Mouse (Mus musculus): ENCODE measurements around the gene Ankrd33.

Gene Ankrd33

GRCm38 (mm10) chr15:101144779-101145178, 29.2 kb downstream of the Ankrd33 start:
- DNase-seq (ENCODE audit: extremely low read depth, insufficient read length, low spot score) = no peak

GRCm38 (mm10) chr15:101145424-101146099, 30.0 kb downstream of the Ankrd33 start:
- peak; percentile 91 for DNase-seq (ENCODE audit: extremely low read depth, insufficient read length, low spot score)

DNA sequence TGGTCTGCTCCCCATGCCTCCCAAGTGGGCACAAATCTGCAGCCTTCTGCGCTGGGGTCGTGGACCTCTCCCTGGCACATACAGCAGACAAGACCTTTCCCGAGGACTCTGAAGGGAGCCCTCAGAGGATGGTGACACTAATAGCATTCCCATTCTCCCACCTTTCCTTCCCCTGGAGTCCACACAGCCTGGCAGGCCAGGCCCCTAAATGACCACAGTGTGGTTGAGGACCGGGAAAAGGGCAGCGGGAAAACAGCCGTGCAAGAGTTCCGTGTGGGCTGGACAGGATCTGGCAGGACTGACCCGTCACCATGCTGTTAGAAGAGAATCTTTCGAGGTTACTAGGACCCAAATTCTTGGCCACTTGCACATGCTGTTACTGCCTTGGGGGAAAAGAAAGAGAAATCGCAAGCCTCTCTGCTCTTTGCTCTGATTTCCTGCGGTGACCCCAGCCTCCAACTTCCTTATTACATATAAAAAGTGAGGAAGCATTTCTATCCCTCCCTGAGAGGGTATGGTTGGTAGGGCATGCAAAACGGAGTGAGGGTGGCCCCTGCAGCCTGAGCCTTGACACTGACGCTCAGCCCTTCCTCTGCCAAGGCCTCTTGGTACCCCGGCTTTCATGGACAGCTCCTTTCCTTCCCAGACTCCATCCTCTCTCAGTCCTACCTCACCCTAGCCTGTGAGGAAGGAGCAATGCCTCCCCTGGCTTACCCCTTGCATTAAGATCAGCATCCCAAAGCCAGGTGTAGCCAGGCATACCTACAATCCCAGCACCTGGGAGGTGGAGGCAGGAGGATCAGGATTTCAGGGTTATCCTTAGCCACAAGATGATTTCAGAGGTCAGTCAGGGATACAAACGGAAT, 30.8 kb downstream of the Ankrd33 start:
- no peak for DNase-seq (ENCODE audit: extremely low read depth, insufficient read length, low spot score)

GRCm38 (mm10) chr15:101147115-101147909, 31.8 kb downstream of the Ankrd33 start:
- no peak for DNase-seq (ENCODE audit: extremely low read depth, insufficient read length, low spot score)

GRCm38 (mm10) chr15:101147910-101148273, 32.3 kb downstream of the Ankrd33 start:
- no peak for DNase-seq (ENCODE audit: extremely low read depth, insufficient read length, low spot score)

DNA sequence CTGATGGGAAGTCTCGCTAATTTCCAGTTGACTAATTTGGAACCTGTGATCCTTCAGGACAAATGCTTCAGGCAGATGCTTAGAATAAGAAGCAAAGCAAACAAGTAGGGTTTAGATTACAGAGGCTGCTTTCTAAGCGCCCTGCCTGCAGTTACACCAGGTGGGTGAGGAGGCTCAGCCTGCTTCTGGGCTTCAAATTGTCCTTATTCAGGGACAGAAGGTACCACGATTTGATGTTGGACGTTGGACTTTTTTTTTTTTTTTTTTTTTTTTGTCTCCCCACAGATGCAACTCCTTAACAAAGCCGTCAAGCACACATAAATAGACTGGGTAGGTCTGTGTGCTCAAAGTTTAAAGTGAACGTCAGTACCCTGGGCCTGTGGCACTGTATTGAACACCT, 33.0 kb downstream of the Ankrd33 start:
- DNase-seq (ENCODE audit: extremely low read depth, insufficient read length, low spot score) = no peak

GRCm38 (mm10) chr15:101151409-101152261, 36.1 kb downstream of the Ankrd33 start:
- DNase-seq (ENCODE audit: extremely low read depth, insufficient read length, low spot score) = no peak

- DNase-seq (ENCODE audit: extremely low read depth, insufficient read length, low spot score) = no peak
These were observed 39.4 kb downstream of the Ankrd33 start for GRCm38 (mm10) chr15:101154700-101155616.

- no peak for DNase-seq (ENCODE audit: extremely low read depth, insufficient read length, low spot score)
These were observed 44.6 kb downstream of the Ankrd33 start for GRCm38 (mm10) chr15:101160128-101160527.

DNA sequence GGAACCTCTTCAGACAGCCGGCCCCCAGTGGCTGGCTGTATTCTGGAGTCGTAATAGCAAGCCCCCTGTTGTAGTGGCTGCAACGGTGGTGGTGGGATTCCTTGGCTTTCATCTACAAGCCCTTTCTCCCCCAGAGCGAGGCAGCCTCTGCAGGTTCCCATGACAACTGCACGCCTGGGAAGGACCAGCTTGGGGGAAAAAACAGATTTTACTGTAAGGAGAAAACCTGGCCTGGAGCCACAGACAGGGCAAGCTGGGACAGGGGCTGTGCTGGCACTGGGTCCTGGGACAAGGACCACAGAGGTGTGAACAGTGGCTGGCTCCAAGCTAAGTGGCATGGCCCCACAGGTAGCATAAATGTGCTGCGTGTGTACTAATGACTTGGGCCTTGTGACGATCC, 45.0 kb downstream of the Ankrd33 start:
- no peak for DNase-seq (ENCODE audit: extremely low read depth, insufficient read length, low spot score)

- DNase-seq (ENCODE audit: extremely low read depth, insufficient read length, low spot score) = no peak
These were observed 46.0 kb downstream of the Ankrd33 start for GRCm38 (mm10) chr15:101161534-101161933.

GRCm38 (mm10) chr15:101163056-101163458, 47.5 kb downstream of the Ankrd33 start:
- DNase-seq (ENCODE audit: extremely low read depth, insufficient read length, low spot score) = no peak

DNA sequence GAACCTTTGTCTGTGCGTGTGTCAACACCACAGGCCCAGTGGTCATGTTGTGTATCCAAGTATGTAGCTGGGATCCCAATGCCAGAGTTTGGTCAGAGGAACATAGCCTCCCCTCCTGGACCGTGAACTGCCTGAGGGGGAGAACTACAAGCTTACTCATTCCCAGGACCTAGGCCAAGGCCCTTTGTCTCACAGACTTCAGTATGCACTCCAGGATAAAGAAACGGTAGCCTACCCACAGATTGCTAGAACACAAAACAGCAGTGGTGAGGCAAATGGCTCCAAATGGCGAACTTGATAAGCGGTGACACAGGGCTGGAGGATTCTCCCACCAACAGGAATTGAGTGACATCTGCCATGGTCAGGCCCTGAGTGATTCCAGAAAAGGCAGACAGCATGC, 48.3 kb downstream of the Ankrd33 start:
- DNase-seq (ENCODE audit: extremely low read depth, insufficient read length, low spot score) = peak; percentile 39

- DNase-seq (ENCODE audit: extremely low read depth, insufficient read length, low spot score) = no peak
These were observed 48.7 kb downstream of the Ankrd33 start for GRCm38 (mm10) chr15:101164291-101164690.

- no peak for DNase-seq (ENCODE audit: extremely low read depth, insufficient read length, low spot score)
These were observed 50.3 kb downstream of the Ankrd33 start for GRCm38 (mm10) chr15:101165658-101166437.

- DNase-seq (ENCODE audit: extremely low read depth, insufficient read length, low spot score) = no peak
These were observed 52.0 kb downstream of the Ankrd33 start for GRCm38 (mm10) chr15:101167553-101167952.
